Comparison of ENCODE assay signal across 8 mouse cellular contexts in genomic region chr3:40120298-40120875, GRCm38 (mm10).
DNase-seq lines count a peak whose midpoint lies in the region; ATAC-seq and TF ChIP-seq lines count a peak whose summit lies in the region.

No protein-coding gene starts in this region.

- no peak overlapping the region for H3K27ac ChIP-seq in intestine, postnatal 0 days (ENCODE audit: low read depth, low read length)
- H3K27ac ChIP-seq in intestine, embryonic 15.5 days, result no peak overlapping the region
- H3K27ac ChIP-seq in liver, embryonic 11.5 days (ENCODE audit: low read depth, low read length), result no peak overlapping the region

- TF ChIP-seq CTCF in intestine, postnatal 0 days (IDR thresholded peaks at IDR 0.05; ENCODE audit: low read depth), result peak; percentile 73

- ATAC-seq in intestine, postnatal 0 days, result no peak
- no peak for ATAC-seq in intestine, embryonic 15.5 days
- no peak for ATAC-seq in liver, embryonic 11.5 days (replicated peaks; ENCODE audit: low FRiP score)

- no peaks in the 10 kb centered on the region for H3K4me1 ChIP-seq in intestine, postnatal 0 days (replicated peaks; ENCODE audit: control insufficient read depth, insufficient read depth, low read length)
- H3K4me1 ChIP-seq in intestine, embryonic 15.5 days (replicated peaks), result no peaks in the 10 kb centered on the region
- H3K4me1 ChIP-seq in liver, embryonic 11.5 days (replicated peaks; ENCODE audit: control insufficient read depth, insufficient read depth, low read length), result no peaks in the 10 kb centered on the region

- H3K4me3 ChIP-seq in intestine, postnatal 0 days (ENCODE audit: low read depth, low read length), result no peak overlapping the region
- no peak overlapping the region for H3K4me3 ChIP-seq in intestine, embryonic 15.5 days (replicated peaks)
- H3K4me3 ChIP-seq in liver, embryonic 11.5 days (ENCODE audit: low read depth, low read length), result no peak overlapping the region

- 24% methylated on average over 4 of the region's 4 CpGs for WGBS in intestine, postnatal 0 days
- 24% methylated on average over 4 of the region's 4 CpGs for WGBS in intestine, embryonic 15.5 days
- 33% methylated on average over 4 of the region's 4 CpGs for WGBS in liver, embryonic 11.5 days

- no peaks in the 10 kb centered on the region for H3K9me3 ChIP-seq in intestine, postnatal 0 days (ENCODE audit: control insufficient read depth)
- H3K9me3 ChIP-seq in intestine, embryonic 15.5 days, result no peaks in the 10 kb centered on the region
- no peaks in the 10 kb centered on the region for H3K9me3 ChIP-seq in liver, embryonic 11.5 days (ENCODE audit: control insufficient read depth, low read length)

- H3K9ac ChIP-seq in intestine, postnatal 0 days (ENCODE audit: low read depth, low read length), result no peak overlapping the region
- no peak overlapping the region for H3K9ac ChIP-seq in intestine, embryonic 15.5 days
- H3K9ac ChIP-seq in liver, embryonic 11.5 days (ENCODE audit: low read depth, low read length), result no peak overlapping the region

- no peak overlapping the region for H3K4me2 ChIP-seq in intestine, postnatal 0 days (replicated peaks; ENCODE audit: low read depth)
- no peak overlapping the region for H3K4me2 ChIP-seq in intestine, embryonic 15.5 days (replicated peaks)
- H3K4me2 ChIP-seq in liver, embryonic 11.5 days, result no peak overlapping the region

- peak; percentile 45 for DNase-seq in brain, embryonic 18.5 days (ENCODE audit: low read depth, low spot score)
- peak; percentile 55 to 67 for DNase-seq in frontal cortex, postnatal 36 days (ENCODE audit: low spot score in 2 of 2)
- DNase-seq in kidney, postnatal 25 days, result peak; percentile 41 to 42
- DNase-seq in liver, embryonic 11.5 days (ENCODE audit: low spot score), result peak; percentile 34
- DNase-seq in right cerebral cortex, postnatal 25 days, result peak; percentile 61
- no peak for DNase-seq in urinary bladder, postnatal 10 days (ENCODE audit: low spot score)

- H3K27me3 ChIP-seq in intestine, postnatal 0 days (replicated peaks; ENCODE audit: control insufficient read depth, insufficient read depth, low read length), result no peaks in the 10 kb centered on the region
- H3K27me3 ChIP-seq in intestine, embryonic 15.5 days (replicated peaks), result no peaks in the 10 kb centered on the region
- no peaks in the 10 kb centered on the region for H3K27me3 ChIP-seq in liver, embryonic 11.5 days (replicated peaks; ENCODE audit: control insufficient read depth, insufficient read depth, low read length)

- H3K36me3 ChIP-seq in intestine, postnatal 0 days (ENCODE audit: control insufficient read depth, insufficient read depth), result no peaks in the 10 kb centered on the region
- no peaks in the 10 kb centered on the region for H3K36me3 ChIP-seq in intestine, embryonic 15.5 days
- no peaks in the 10 kb centered on the region for H3K36me3 ChIP-seq in liver, embryonic 11.5 days (ENCODE audit: control insufficient read depth, insufficient read depth, low read length)
